Mouse (Mus musculus): ENCODE data around the gene Mob3a.

Gene Mob3a

GRCm38 (mm10) chr10:80677942-80678436 lies 23.8 kb downstream of the Mob3a start, which contains the start of gene Mknk2:
Mknk2 (minus strand) TSS chr10:80678112.
- DNase-seq (ENCODE audit: low read depth, low spot score) = no peak

DNA sequence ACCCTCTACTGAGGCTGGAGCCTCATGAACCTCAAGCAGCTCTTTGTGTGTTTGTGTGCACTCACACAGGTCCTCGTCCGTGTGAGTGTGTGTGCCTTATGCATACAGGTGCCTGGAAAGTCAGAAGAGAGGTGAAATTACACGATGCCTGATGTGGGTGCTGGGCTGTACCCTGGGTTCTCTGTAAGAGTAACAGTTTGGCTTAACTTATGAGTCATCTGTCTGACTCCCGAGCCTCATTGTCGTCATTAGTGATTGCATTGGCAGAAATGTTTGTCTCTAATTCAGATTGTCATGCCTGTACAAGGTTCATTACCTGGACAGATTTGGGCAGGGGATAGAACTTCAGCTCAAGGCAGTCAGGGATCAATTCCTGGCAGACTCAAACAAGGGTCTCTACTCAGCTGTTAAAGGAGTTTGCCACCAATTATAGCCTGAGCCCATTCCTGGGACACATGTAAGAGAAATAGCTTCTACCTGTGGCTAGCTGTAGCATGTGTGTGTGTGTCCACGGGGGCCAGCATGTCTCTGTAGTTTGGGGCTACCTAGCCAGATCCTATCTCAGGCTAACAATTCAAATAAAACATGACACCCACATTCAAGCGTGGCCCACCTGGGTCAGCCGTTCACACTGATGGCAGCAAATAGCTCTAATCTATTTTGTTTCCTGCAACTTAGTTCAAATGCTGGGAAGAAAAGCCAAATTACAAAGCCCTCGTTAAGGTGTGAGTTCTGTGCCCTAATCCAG lies 24.5 kb downstream of the Mob3a start:
- no peak for DNase-seq (ENCODE audit: low read depth, low spot score)

GRCm38 (mm10) chr10:80676198-80676928 lies 25.4 kb downstream of the Mob3a start:
- peak; percentile 99 for DNase-seq (ENCODE audit: low read depth, low spot score)

DNA sequence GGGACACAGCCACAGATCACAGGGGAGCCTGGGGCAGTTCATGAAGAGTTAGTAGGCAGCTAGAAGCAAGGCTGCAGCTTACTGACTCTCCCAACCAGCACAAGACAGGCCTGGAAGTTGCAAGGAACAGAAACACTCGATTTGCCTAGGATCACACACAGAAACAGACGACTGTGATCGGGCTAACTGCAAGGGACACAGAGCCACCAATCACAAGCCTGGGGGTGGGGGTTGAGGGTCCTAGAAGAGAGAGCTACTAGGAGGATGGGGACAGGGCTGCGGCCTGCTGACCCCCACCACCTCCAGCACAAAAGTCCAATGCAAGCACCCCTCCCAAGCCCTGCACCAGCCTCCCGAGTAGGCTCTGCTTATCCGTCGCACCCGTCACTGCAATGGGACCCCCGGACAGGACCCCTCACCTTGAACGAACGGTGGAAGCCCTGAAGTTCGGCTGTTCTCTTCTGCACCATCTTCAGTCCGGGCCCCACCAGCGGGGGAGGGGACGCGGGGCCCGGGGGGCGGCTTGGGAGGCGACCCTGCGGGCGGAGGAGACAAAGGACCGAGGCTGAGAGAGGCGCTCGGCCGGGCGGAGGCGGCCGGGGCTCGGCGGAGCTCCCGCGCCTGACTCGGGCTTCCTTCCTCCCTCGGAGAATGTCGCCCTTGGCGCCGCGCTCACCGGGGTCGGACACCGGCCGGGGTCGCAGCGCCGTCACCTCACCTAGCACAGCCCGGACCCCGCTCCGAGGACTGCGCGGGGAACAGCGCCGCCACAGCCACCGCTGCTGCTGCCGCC lies 26.2 kb downstream of the Mob3a start:
- no peak for DNase-seq (ENCODE audit: low read depth, low spot score)

GRCm38 (mm10) chr10:80674851-80675404 lies 26.8 kb downstream of the Mob3a start:
- no peak for DNase-seq (ENCODE audit: low read depth, low spot score)

DNA sequence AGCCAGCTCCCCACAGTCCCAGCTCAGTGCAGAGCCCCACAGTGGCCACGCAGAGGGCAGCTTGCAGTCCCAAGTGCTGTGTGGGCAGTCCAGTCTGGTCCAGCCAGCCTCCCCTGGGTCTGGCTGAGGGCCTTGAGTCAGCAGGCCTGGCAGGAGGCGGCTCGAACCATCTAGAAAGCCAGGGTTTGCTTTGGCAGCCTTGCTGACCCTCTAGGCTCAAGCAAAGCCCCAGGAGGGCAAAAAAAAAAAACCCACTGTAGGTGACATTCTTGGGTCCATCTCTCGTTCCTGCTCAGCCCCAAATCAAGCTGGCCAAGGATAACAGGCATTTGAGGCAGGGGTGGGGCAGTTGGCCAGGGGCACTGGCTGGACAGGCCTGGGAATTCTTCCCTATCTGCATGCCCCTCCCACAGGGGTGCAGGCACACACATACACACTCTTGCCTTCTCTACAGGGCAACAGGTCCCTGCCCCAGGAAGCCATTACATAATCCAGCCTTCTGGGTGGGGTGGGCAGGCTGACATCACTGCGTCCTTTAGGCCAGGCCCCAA lies 27.5 kb downstream of the Mob3a start:
- no peak for DNase-seq (ENCODE audit: low read depth, low spot score)

- no peak for DNase-seq (ENCODE audit: low read depth, low spot score)
These were observed 28.1 kb downstream of the Mob3a start for GRCm38 (mm10) chr10:80673690-80674089.

GRCm38 (mm10) chr10:80671936-80672690 lies 29.7 kb downstream of the Mob3a start:
- DNase-seq (ENCODE audit: low read depth, low spot score) = no peak

DNA sequence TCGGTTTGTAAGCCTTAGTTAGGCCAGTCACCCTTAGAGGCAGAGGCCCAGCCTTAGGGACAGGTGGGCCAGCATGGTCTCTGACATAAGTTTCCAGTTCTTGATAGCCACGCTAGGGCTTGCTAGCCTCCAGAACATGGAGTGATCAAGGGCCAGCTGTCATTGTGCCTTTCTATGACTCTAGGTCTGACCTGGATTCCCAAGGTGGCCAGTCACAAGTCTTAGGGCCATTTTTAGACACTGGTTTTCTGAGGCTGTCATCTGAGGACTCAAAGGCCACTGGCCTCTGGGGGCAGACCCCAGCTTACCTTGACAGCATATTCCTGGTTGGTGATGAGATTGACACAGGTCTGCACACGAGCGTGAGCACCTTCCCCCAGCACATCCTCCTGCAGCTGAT lies 30.5 kb downstream of the Mob3a start:
- no peak for DNase-seq (ENCODE audit: low read depth, low spot score)

DNA sequence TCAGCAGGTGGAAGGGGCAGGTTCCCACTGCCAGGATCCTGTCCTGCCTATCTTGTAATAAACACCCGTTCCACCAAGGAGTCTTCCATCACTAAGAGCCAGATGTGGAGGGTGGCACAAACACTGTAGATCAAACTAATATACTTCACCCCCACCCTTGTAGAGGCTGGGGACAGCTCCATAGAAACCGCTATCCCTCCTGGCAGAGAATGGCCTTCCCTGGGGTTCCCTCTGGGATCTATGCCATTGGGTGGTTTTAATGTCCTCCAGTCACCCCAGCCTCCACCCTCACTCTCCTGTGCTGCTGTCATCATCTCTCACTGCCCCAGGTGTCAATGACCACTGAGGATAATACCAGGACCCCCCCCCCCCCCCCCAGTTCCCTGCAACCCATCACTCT lies 31.2 kb downstream of the Mob3a start:
- no peak for DNase-seq (ENCODE audit: low read depth, low spot score)

DNA sequence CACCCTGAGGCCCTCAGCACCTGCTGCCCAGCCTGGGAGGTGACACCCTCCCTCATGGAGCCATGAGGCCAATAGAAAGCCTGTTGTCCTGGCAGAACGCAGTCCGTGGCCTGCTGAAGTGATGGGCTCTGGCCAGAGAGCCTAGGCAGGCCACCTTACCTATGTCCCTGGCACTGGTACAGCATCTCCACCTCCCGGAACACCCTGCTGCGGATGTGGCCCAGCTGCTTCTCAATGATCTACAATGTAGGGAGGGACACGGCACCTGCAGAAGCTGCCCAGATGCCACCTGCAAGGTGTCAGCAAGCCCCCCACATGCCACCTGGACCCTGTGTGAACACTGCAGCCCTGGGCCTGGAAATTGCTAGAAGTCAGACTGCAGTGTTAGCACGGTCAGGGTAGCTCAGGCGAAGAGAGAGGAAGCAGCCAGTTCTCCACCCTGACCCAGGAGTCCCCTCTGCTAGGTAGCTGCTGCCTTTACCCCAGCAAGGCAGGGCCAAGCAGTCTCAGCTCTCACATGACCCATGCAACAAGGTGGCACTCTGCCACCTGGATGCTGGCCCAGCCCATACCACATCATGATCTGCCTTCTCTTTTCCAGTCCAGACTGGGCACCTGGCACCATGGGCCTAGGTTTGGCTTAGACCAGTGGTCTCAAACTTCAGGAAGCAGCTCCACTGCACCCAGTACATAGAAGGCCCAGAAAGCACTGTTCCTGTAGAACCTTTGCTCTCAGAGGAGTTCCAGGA lies 31.9 kb downstream of the Mob3a start:
- no peak for DNase-seq (ENCODE audit: low read depth, low spot score)

DNA sequence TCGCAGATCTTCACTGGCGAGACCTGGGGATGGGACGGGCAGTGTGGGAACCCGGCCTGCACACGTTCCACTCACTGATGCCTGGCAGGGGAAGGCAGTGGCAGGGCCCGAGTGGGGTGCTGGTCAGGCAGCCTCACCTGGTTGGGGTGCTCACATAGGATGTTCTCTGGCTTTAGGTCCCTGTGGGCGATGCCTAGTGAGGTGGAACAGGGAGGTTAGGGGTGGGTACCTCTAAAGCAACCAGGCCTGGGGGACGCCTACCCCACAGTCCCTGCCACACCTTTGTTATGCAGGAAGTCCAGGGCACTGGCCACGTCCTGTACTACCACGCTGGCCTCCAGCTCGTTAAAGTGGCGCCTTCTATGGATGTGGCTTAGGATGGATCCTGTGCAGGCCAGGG lies 32.8 kb downstream of the Mob3a start:
- no peak for DNase-seq (ENCODE audit: low read depth, low spot score)

GRCm38 (mm10) chr10:80668614-80669013 lies 33.2 kb downstream of the Mob3a start:
- DNase-seq (ENCODE audit: low read depth, low spot score) = no peak

DNA sequence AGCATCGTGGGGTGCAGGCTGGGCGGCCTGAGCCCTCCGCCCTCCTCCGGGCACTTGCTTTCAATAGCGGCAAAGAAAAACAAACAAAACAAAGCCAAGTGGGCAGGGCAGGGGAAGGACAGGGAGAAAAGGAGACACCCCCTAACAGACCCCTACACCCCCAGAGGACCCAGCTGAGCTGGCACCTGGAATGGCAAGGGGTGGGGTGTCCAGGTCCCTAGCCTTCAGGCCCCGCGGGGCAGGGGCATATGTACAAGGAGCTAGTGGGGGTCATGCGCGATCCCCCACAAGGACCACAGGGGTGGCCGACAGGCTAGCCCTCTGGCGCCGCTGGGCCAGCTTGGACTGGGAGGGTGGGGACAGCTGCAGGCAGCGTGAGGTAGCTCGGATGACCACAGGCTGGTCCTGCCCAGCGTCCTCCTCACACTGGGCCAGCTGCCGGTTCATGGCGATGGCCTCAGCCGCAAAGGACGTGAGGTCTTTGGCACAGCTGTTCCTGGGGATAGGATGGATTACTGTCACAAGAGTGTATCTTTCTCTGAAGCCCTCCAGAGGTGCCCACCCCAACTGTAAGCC lies 34.9 kb downstream of the Mob3a start:
- DNase-seq (ENCODE audit: low read depth, low spot score) = no peak

- no peak for DNase-seq (ENCODE audit: low read depth, low spot score)
These were observed 35.6 kb downstream of the Mob3a start for GRCm38 (mm10) chr10:80665981-80666733.

DNA sequence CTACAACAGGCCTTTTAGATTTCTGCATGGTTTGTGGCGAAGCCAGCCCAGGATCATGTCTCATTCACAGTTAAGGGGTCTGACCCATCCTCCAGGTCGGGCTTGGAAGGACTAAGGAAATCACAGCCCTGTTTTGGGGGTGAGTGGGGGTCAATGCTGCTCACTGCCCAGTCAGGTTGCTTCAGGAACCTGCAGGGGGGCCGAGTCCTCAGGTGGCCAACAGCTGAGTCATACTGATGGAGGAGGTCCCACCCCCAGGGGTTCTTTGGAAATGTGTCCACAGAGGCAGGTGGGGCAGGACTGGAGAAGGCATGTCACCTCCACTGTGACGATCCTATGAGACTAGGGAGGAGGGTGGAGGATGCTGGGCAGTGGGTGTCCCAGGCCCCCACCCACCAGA lies 36.3 kb downstream of the Mob3a start:
- no peak for DNase-seq (ENCODE audit: low read depth, low spot score)

GRCm38 (mm10) chr10:80665016-80665380 lies 36.8 kb downstream of the Mob3a start:
- DNase-seq (ENCODE audit: low read depth, low spot score) = no peak

DNA sequence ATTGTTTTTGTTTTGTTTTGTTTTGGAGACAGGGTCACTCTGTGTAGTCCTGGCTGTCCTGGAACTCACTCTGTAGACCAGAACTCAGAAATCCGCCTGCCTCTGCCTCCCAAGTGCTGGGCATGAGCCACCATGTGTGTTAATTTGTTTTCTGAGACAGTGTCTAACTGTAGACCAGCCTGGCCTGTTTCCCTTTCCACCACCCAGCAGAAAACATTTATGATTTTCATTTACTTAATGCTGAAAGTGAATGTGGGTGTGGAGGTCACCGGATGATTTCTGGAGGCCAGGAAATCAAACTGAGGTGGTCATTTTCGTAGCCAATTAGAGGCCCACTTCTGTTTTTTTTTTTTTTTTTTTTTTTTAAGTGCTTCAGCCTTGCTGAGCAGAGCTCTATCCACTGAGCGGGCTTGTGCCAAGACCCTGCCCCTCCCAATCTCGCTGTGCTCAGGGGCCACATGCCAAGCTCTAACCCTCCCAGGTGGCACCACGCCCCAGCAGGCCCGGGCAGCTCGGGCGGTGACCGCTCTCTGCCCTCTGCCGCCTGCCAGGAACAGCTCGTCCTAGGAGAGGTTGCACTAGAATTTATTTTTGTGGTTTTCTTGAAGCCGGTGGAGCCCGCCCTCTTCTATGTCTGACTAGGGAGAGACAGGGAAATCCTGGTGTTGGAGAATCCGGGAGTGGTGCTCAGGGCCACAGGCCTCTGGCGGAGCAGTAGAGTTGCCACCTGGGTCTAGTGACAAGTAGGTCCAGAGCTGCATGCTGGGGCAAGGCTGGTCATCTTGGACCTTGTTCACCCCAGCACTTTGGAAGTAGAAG lies 37.4 kb downstream of the Mob3a start:
- DNase-seq (ENCODE audit: low read depth, low spot score) = no peak

Data from telencephalon, adult 2 months (tissue).